Mouse (Mus musculus) bone marrow, adult 2 months (tissue): ENCODE results near the gene Rxfp1.

ENCODE experiments used
- CTCF ChIP-seq: fragments of 200-500 bp; IDR thresholded peaks from 2 replicates; pipeline ENCODE4 v1.5.1; 2011; ENCODE audit warnings: low read length, control low read depth; ENCODE audit not compliant: control insufficient read depth, insufficient read depth
- POLR2A ChIP-seq: fragments of 200-500 bp; IDR thresholded peaks from 2 replicates; pipeline ENCODE4 v1.6.1; 2011; ENCODE audit warnings: low read depth, mild to moderate bottlenecking, control low read depth, low read length, borderline replicate concordance; ENCODE audit not compliant: control insufficient read depth

DNA sequence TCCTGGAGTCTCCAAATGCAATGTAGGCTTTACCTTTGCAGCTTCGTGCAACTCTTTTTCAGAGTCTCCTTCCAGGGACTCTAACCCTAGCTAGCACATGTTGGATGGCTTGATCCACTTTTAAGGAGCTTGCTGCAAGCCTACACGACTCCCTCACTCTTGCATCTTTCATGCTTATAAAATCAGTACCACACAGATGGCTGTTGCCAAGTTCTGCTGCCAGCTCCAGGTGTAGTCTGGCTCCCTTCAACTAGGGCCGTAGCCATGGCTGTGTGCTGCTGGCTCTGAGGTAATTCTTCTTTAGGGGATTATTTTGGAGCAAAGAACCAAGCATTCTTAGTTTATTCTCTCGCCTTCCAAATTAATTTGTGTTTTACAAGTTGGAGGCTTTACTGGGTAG is 34.5 kb downstream of the Rxfp1 start:
- TF ChIP-seq CTCF, result no peak
- TF ChIP-seq POLR2A, result no peak
